Mouse (Mus musculus): Measurements from ENCODE around the gene Eif2b5. TPM values are rescaled to one million over a fixed set of nuclear protein-coding genes. Genes with fewer than 3 reads are reported as not detected.

Eif2b5 gene
- polyA plus RNA-seq, 1 experiment = 61.0 TPM

DNA sequence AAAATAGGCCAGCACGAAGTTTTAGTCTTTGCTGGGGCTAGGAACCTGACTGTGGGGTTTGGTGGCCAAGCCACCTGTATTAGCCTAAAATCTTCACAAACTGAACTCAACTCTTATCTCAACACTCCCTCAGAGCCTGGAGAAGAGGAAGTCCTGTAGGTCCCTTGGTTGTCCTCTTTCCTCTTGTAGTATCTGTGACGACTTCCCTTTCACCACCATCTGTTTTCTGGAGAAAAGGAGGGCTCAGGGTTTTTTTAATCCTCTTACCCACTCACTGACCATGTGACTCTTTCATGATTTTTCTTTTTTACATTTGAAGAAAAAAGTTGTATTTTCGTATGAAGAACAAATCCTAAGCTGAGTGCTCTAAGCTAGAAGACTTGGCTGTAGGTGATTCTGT, 41.0 kb downstream of the Eif2b5 start:
- TF ChIP-seq CTCF (IDR thresholded peaks at IDR 0.05; ENCODE audit: borderline replicate concordance, extremely low read depth, insufficient read depth, insufficient read length) (no peak), POLR2A (IDR thresholded peaks at IDR 0.05; ENCODE audit: borderline replicate concordance, extremely low read depth, insufficient read depth, insufficient read length, poor library complexity, severe bottlenecking) (no peak)
- no peak for DNase-seq (ENCODE audit: low read depth)

DNA sequence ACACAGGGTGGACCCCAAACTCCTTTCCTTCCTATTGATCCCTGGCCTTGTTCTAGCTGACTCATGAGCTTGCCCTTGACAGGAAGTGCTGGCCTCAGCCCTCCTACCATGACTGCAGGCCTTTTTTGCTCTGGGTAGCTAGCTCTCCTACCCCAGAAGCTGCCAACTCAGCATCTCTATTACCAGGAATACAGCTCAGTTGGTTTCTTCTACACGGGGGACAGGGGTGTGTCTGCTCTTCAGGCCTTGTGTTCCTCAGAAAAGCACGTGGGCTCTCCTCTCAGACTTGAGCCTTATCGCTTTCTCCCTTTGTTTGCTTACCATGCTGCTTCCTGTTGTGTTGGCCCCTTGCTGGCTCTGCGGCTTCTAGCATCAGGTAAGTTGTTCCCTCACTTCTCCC, 41.8 kb downstream of the Eif2b5 start:
- no peak for DNase-seq (ENCODE audit: low read depth)
- no peak for TF ChIP-seq POLR2A (IDR thresholded peaks at IDR 0.05; ENCODE audit: borderline replicate concordance, extremely low read depth, insufficient read depth, insufficient read length, poor library complexity, severe bottlenecking)
- TF ChIP-seq CTCF (IDR thresholded peaks at IDR 0.05; ENCODE audit: borderline replicate concordance, extremely low read depth, insufficient read depth, insufficient read length) = no peak

DNA sequence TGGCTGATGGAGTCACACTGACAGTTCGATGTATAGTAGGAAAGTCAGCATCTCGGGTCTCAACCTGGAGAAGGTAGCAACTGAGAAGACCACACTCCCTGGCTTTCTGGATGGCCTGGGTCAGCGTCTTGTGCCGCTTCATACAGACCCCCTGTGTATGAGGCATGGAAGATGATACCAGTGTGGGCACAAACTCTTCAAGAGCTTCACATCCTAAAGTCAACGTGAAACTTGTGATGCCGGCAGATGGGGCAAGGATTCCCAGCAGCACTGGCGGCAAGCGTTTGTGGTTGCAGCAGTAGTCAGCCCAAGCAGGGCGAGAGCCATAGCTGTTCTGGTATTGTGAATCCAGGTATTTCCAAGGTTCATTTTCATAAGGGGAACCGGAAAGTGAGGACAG, 47.1 kb downstream of the Eif2b5 start:
- no peak for DNase-seq (ENCODE audit: low read depth)
- no peak for TF ChIP-seq CTCF (IDR thresholded peaks at IDR 0.05; ENCODE audit: borderline replicate concordance, extremely low read depth, insufficient read depth, insufficient read length)
- no peak for TF ChIP-seq POLR2A (IDR thresholded peaks at IDR 0.05; ENCODE audit: borderline replicate concordance, extremely low read depth, insufficient read depth, insufficient read length, poor library complexity, severe bottlenecking)

DNA sequence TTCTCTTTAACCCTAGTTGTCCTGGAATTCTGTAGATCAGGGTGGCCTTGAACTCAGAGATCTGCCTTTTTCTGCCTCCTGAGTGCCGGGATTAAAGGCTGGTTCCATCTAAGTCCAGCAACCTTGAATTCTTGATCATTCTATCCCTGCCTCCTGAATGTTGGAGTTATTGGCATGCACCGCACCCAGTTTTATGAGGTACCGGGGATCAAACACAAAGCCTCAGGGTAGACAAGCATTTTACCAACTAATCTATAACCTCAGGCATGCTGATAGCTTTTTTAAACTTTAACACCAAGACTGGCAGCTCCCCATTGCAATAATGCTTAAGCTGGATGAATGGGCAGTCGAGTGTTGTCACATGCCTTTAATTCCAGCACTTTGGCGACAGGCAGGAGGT, 48.8 kb downstream of the Eif2b5 start:
- DNase-seq (ENCODE audit: low read depth) = no peak
- TF ChIP-seq POLR2A (IDR thresholded peaks at IDR 0.05; ENCODE audit: borderline replicate concordance, extremely low read depth, insufficient read depth, insufficient read length, poor library complexity, severe bottlenecking) (no peak), CTCF (IDR thresholded peaks at IDR 0.05; ENCODE audit: borderline replicate concordance, extremely low read depth, insufficient read depth, insufficient read length) (no peak)

DNA sequence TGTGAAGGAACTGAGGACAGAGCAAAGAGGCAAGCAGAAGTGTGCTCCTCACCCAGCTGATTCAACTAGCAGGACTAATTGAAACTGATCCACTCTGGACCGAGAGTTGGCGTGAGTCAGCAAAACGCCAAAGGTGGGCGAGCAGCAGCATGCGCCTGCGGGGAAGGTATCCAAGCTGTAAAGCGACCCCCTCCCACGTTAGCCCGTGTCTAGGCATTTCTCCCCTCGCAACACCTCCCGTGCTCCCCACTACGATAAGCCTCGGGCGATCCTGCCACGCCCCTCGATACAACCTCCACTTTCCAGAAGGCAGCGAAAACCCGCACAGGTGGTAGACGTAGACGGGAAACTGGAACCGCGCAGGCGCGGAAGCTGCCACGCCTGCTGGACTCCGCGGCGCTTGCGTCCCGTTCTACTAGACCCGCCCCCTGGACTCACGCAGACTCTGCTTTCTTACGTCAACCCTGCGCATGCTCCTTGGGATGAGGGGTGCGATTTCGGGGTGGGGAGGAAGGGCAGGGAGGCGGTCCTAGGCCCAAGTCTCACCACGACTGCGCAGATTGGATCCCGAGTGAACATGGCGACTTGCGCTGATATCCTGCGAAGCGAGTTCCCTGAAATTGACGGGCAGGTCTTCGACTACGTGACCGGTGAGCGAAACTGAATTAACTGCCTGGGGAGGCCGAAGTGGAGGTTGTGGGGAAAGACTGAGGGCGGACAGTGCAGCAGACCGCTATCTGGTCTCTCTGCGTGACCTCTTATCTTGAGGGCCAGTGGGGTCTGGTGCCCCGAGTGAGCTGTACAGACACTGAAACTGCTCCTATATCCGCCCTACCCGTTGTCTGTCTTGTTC, 49.7 kb downstream of the Eif2b5 start, which contains the start of gene Abcf3:
Gene Abcf3, plus strand, starts transcription at position 482 of the 853 bp plus-strand sequence.
- DNase-seq (ENCODE audit: low read depth) = peak; percentile 100
- TF ChIP-seq POLR2A (IDR thresholded peaks at IDR 0.05; ENCODE audit: borderline replicate concordance, extremely low read depth, insufficient read depth, insufficient read length, poor library complexity, severe bottlenecking) (no peak), CTCF (IDR thresholded peaks at IDR 0.05; ENCODE audit: borderline replicate concordance, extremely low read depth, insufficient read depth, insufficient read length) (no peak)

DNA sequence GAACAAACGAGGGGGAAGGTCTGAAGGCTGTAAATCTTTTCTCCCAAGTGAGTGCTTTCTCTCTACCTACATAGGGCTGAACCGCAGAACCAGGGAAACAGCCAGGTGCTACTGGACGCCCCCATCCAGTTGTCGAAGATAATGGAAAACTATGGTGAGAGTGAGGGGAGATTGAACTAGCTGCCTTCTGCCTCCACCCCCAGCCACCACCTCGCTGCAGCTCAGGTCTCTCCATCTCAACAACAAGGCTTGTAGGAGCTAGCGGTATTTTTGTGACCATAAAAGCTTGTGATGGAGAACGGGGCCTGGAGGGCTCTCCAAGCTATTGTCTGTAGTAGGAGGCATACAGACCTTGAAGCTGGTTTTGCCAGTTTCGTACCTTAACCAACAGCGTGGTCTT, 50.5 kb downstream of the Eif2b5 start:
- TF ChIP-seq POLR2A (IDR thresholded peaks at IDR 0.05; ENCODE audit: borderline replicate concordance, extremely low read depth, insufficient read depth, insufficient read length, poor library complexity, severe bottlenecking) (no peak), CTCF (IDR thresholded peaks at IDR 0.05; ENCODE audit: borderline replicate concordance, extremely low read depth, insufficient read depth, insufficient read length) (no peak)
- DNase-seq (ENCODE audit: low read depth) = no peak

DNA sequence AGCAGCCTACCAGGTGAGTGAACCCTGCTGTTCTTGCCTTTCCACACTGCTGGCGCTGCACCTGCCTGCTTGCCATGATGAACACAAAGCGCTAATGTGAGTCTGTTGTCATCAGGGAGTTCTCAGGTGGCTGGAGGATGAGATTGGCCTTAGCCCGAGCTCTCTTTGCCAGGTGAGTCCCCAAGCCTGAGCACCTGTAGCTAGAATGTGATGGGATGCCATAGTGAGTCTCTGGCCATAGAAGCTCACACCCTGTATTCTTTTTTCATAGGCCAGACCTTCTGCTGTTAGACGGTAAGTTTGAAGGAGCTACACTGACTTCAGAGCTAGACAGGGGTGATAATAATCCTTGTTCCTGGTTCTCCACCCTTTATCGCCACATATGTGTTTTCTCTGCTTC, 53.1 kb downstream of the Eif2b5 start:
- no peak for TF ChIP-seq POLR2A (IDR thresholded peaks at IDR 0.05; ENCODE audit: borderline replicate concordance, extremely low read depth, insufficient read depth, insufficient read length, poor library complexity, severe bottlenecking)
- TF ChIP-seq CTCF (IDR thresholded peaks at IDR 0.05; ENCODE audit: borderline replicate concordance, extremely low read depth, insufficient read depth, insufficient read length) = no peak
- DNase-seq (ENCODE audit: low read depth) = no peak

DNA sequence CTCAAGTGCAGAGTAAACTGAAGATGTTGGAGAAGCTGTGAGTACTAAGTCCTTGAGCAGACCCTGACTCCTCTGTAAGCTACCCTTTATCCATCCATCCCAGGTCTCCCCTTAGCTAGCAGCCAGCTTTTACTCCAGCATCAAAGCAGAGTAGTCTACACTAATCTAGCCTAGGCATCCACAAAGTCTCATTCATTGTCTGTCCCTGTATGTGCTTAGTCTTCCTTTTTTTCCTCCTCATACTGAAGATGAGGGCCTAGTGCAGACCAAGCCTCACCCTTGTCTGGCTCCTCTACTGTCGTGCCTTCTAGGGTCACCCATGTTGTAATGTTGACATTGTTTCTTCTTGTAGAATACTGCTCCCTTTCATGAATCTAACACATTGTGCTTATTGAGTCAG, 54.0 kb downstream of the Eif2b5 start:
- DNase-seq (ENCODE audit: low read depth) = no peak
- TF ChIP-seq CTCF (IDR thresholded peaks at IDR 0.05; ENCODE audit: borderline replicate concordance, extremely low read depth, insufficient read depth, insufficient read length) (no peak), POLR2A (IDR thresholded peaks at IDR 0.05; ENCODE audit: borderline replicate concordance, extremely low read depth, insufficient read depth, insufficient read length, poor library complexity, severe bottlenecking) (no peak)

DNA sequence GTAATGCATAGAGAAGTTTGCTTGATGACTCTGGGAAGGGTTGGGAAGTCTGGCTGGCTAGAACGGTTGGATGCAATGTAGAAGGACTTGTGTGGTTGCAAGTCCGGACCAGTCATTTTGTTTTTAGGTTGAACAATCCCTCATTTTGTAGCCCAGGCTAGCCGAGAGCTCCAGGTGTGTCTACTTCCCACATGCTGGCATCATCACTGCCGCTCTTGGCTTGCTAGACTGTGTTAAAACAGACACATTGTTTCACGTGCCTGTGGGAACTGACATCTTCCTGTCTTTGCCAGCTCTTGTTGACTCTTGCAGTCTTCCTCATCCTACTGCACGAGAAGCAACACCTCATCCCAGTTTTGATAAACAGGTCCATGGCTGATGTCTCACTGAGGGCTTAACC, 56.4 kb downstream of the Eif2b5 start:
- DNase-seq (ENCODE audit: low read depth) = no peak
- TF ChIP-seq CTCF (IDR thresholded peaks at IDR 0.05; ENCODE audit: borderline replicate concordance, extremely low read depth, insufficient read depth, insufficient read length) (no peak), POLR2A (IDR thresholded peaks at IDR 0.05; ENCODE audit: borderline replicate concordance, extremely low read depth, insufficient read depth, insufficient read length, poor library complexity, severe bottlenecking) (no peak)

DNA sequence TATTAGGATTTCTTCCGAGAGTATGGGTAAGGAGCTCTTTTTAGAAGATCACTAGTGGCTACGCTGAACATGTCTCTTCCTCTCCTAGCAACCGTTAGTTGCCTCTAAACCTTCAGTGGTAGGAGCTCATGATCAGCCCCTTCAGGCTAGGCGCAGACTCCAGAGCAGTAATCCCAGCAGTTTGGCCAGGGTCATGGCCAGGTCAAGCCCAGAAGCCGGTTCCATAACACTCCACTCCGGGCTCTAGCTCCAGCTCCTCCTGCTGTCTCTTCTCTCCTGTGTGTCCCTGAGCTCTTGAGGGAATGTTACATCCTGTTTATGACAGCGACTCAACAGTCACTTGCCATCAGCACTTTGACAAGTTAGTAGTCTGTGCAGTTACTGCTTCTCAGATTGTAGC, 58.8 kb downstream of the Eif2b5 start:
- no peak for TF ChIP-seq CTCF (IDR thresholded peaks at IDR 0.05; ENCODE audit: borderline replicate concordance, extremely low read depth, insufficient read depth, insufficient read length)
- TF ChIP-seq POLR2A (IDR thresholded peaks at IDR 0.05; ENCODE audit: borderline replicate concordance, extremely low read depth, insufficient read depth, insufficient read length, poor library complexity, severe bottlenecking) = no peak
- no peak for DNase-seq (ENCODE audit: low read depth)

Other genes starting within 250 kb of the Eif2b5 start
- gene Parl, start 196.4 kb upstream of the Eif2b5 start, polyA plus RNA-seq (2012; rRNA removed) = 53.9 and 54.6 TPM in 2 replicates
- gene Cyp2ab1, start 173.4 kb upstream of the Eif2b5 start, polyA plus RNA-seq (2012; rRNA removed) = 0.05 TPM in 1 of 2 replicates, not detected in the other
- 269 and 333 TPM in 2 replicates for gene Abcc5, start 72.4 kb upstream of the Eif2b5 start, polyA plus RNA-seq (2012; rRNA removed)
- 63.6 and 109 TPM in 2 replicates for gene Dvl3, start 18.2 kb downstream of the Eif2b5 start, polyA plus RNA-seq (2012; rRNA removed)
- 1,266 and 1,281 TPM in 2 replicates for gene Ap2m1, start 36.7 kb downstream of the Eif2b5 start, polyA plus RNA-seq (2012; rRNA removed)
- 67.5 TPM in 2 replicates for gene Abcf3, start 49.8 kb downstream of the Eif2b5 start, polyA plus RNA-seq (2012; rRNA removed)
- 28.2 and 44.7 TPM in 2 replicates for gene Vwa5b2, start 90.7 kb downstream of the Eif2b5 start, polyA plus RNA-seq (2012; rRNA removed)
- 9.2 and 16.4 TPM in 2 replicates for gene Eef1akmt4, start 112.8 kb downstream of the Eif2b5 start, polyA plus RNA-seq (2012; rRNA removed)
- not detected in 2 replicates for gene Gm49333, start 112.8 kb downstream of the Eif2b5 start, polyA plus RNA-seq (2012; rRNA removed)
- gene Alg3, start 112.9 kb downstream of the Eif2b5 start, polyA plus RNA-seq (2012; rRNA removed) = 30.5 and 31.6 TPM in 2 replicates
- gene Camk2n2, start 122.5 kb downstream of the Eif2b5 start, polyA plus RNA-seq (2012; rRNA removed) = 82.1 and 103 TPM in 2 replicates
- 27.3 and 27.7 TPM in 2 replicates for gene Ece2, start 131.0 kb downstream of the Eif2b5 start, polyA plus RNA-seq (2012; rRNA removed)
- gene Psmd2, start 152.8 kb downstream of the Eif2b5 start, polyA plus RNA-seq (2012; rRNA removed) = 215 and 226 TPM in 2 replicates
- gene Eif4g1, start 169.5 kb downstream of the Eif2b5 start, polyA plus RNA-seq (2012; rRNA removed) = 231 and 269 TPM in 2 replicates
- gene Fam131a, start 194.4 kb downstream of the Eif2b5 start, polyA plus RNA-seq (2012; rRNA removed) = 53.5 and 74.8 TPM in 2 replicates
- 51.9 and 66.5 TPM in 2 replicates for gene Polr2h, start 218.8 kb downstream of the Eif2b5 start, polyA plus RNA-seq (2012; rRNA removed)
- gene Clcn2, start 218.9 kb downstream of the Eif2b5 start, polyA plus RNA-seq (2012; rRNA removed) = 80.4 and 100 TPM in 2 replicates
- 24.6 and 30.0 TPM in 2 replicates for gene Chrd, start 234.3 kb downstream of the Eif2b5 start, polyA plus RNA-seq (2012; rRNA removed)
- 2.8 and 3.6 TPM in 2 replicates for gene Thpo, start 235.7 kb downstream of the Eif2b5 start, polyA plus RNA-seq (2012; rRNA removed)

Data from brain, embryonic 14.5 days (tissue).